Mouse (Mus musculus) ovary, adult 10 weeks (tissue): ENCODE results near the gene Slc6a6. TPM values are rescaled to one million over a fixed set of nuclear protein-coding genes. Genes with fewer than 3 reads are reported as not detected.

Experiments
- polyA plus RNA-seq: library from polyadenylated mRNA; stranded (reverse); fragments of 350-450 nt; fragmentation: Illumina TruSeq; extraction: RNeasy Lipid Tissue Mini Kit (QIAGEN cat#74804); gene quantifications from one replicate; pipeline ENCODE4 v1.2.3, GENCODE M21; 2014

Slc6a6 gene
- polyA plus RNA-seq = 67.2 TPM

DNA sequence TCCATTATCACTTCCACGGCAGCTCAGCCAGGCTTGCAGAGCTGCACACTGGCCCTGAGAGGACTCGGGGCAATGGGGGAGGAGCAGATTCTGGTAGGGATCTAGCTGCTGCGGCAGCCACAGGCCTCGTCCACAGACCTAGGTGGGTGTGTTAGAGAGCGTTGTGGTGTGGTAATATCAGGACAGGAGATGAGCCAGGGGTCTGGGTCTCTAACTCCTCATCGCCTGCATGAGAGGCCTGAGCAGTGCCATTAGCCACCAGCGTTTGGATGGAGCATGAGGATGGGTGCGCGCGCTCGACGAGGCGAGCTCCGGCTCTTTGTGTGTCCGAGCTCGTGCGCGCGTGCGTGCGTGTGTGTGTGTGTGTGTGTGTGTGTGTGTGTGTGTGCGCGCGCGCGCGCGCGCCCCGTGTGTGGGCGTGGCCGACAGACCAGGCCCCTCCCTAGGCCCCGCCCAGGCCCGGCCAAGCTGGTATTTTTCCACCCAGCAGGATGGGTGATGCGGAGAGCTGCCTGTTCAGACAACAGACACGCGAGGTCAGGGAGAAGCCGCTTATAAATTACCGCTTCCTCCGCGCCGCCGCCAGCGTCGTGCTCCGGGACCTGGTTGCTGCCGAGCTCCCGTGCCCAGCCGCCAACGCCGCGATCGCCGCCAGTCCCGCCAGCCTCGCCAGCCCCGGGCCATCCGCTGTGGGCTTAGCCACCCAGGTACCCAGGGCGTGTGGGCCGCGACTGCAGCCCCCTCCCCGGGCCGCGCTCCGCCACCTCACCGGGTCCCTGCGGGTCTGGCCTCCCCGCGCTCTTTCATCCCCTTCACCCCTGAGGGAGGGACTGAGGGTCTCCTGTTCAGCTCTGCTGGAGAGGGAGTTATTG, at the start of gene Slc6a6:
Gene Slc6a6, plus strand, starts transcription at position 452 of the 872 bp plus-strand sequence.

Other genes with a start within 250 kb of the Slc6a6 start
- 11.3 TPM for gene Chchd4, start 210.5 kb upstream of the Slc6a6 start, polyA plus RNA-seq
- 20.4 TPM for gene Tmem43, start 210.3 kb upstream of the Slc6a6 start, polyA plus RNA-seq
- 5.4 TPM for gene Xpc, start 168.2 kb upstream of the Slc6a6 start, polyA plus RNA-seq
- 120 TPM for gene Lsm3, start 168.1 kb upstream of the Slc6a6 start, polyA plus RNA-seq
- gene Grip2, start 143.2 kb downstream of the Slc6a6 start, polyA plus RNA-seq = not detected
- gene Ccdc174, start 194.0 kb downstream of the Slc6a6 start, polyA plus RNA-seq = 130 TPM
- 1.3 TPM for gene 4930590J08Rik, start 218.8 kb downstream of the Slc6a6 start, polyA plus RNA-seq